9 mouse cellular contexts compared by ENCODE assay signal in genomic region chr3:59343026-59343425, GRCm38 (mm10). TPM values are rescaled to one million over a fixed set of nuclear protein-coding genes. Genes with fewer than 3 reads are reported as not detected.
DNase-seq lines count a peak whose midpoint lies in the region; ATAC-seq and TF ChIP-seq lines count a peak whose summit lies in the region.
"Had no signal": no experiment of that assay in that cellular context is flagged by ENCODE, and none has a peak within 500 bp of the region (broad histone marks: within the 10 kb centered on the region; RNA-seq: fewer than 3 reads in every experiment).

No protein-coding gene starts in this region.

- 52% methylated on average over 4 of the region's 4 CpGs for WGBS in heart, adult 2 months
- WGBS in intestine, postnatal 0 days: 62% methylated on average over 4 of the region's 4 CpGs

- H3K4me1 ChIP-seq in heart, adult 2 months (ENCODE audit: control insufficient read depth, insufficient read depth, low read length): peaks cover 1% of the 10 kb centered on the region; the same call in 1 of the 2 replicates
- no peaks in the 10 kb centered on the region for H3K4me1 ChIP-seq in intestine, postnatal 0 days (replicated peaks; ENCODE audit: control insufficient read depth, insufficient read depth, low read length)

- no peak for TF ChIP-seq EP300 in heart, adult 2 months (IDR thresholded peaks at IDR 0.05; ENCODE audit: insufficient read depth, low read depth, low read length)

- peak overlapping the region; percentile 52; the same call in 1 of the 2 replicates for H3K4me3 ChIP-seq in heart, adult 2 months
- peak overlapping the region; percentile 62; the same call in 1 of the 2 replicates for H3K4me3 ChIP-seq in intestine, postnatal 0 days (ENCODE audit: low read depth, low read length)

- TF ChIP-seq CTCF in heart, adult 2 months (IDR thresholded peaks at IDR 0.05): no peak
- no peak for TF ChIP-seq CTCF in intestine, postnatal 0 days (IDR thresholded peaks at IDR 0.05; ENCODE audit: low read depth)

- no peaks in the 10 kb centered on the region for H3K79me2 ChIP-seq in heart, adult 2 months (replicated peaks; ENCODE audit: control insufficient read depth, insufficient read depth, low read length)

- intact Hi-C loops in heart, adult 2 months (cut with DNase I): no loop called here

- H3K9ac ChIP-seq in heart, adult 2 months (ENCODE audit: low read depth, low read length): no peak overlapping the region
- H3K9ac ChIP-seq in intestine, postnatal 0 days (ENCODE audit: low read depth, low read length): no peak overlapping the region

- no peak for TF ChIP-seq POLR2A in heart, adult 2 months (IDR thresholded peaks at IDR 0.05; ENCODE audit: insufficient read depth, low read depth, low read length)

- no peak for ATAC-seq in intestine, postnatal 0 days
- no peak for ATAC-seq in CD4-positive, CD25-positive, alpha-beta regulatory T cell, adult 4 months

- H3K4me2 ChIP-seq in intestine, postnatal 0 days (replicated peaks; ENCODE audit: low read depth): peak overlapping the region; percentile 81

- no peaks in the 10 kb centered on the region for H3K36me3 ChIP-seq in heart, adult 2 months (ENCODE audit: control insufficient read depth, insufficient read depth, low read length)
- no peaks in the 10 kb centered on the region for H3K36me3 ChIP-seq in intestine, postnatal 0 days (ENCODE audit: control insufficient read depth, insufficient read depth)

- no peaks in the 10 kb centered on the region for H3K27me3 ChIP-seq in heart, adult 2 months (ENCODE audit: control insufficient read depth, insufficient read depth, low read length)
- no peaks in the 10 kb centered on the region for H3K27me3 ChIP-seq in intestine, postnatal 0 days (replicated peaks; ENCODE audit: control insufficient read depth, insufficient read depth, low read length)
- H3K27me3 ChIP-seq: Patski had no signal

- no peak overlapping the region for H3K27ac ChIP-seq in heart, adult 2 months
- no peak overlapping the region for H3K27ac ChIP-seq in intestine, postnatal 0 days (ENCODE audit: low read depth, low read length)

- no peaks in the 10 kb centered on the region for H3K9me3 ChIP-seq in intestine, postnatal 0 days (ENCODE audit: control insufficient read depth)

- peak; percentile 72 for DNase-seq in adipocyte (ENCODE audit: low spot score)
- DNase-seq in cerebellum, postnatal 14 days: peak; percentile 78 to 84
- DNase-seq in heart, adult 2 months: peak; percentile 34 to 63
- DNase-seq in lung, postnatal 4 days: peak; percentile 34 to 69
- DNase-seq in right cerebral cortex, adult 18-20 months: no peak
- DNase-seq in frontal cortex, postnatal 25 days (ENCODE audit: low spot score in 2 of 2): no peak

RNA-seq across cellular contexts. Expression of gene Igsf10, which starts 1.2 kb away (rescaled TPM):
- total RNA-seq in heart, adult 2 months (2021): 1 to 10 TPM; 1.2 to 2.4 TPM
- 0.68 and 1.3 TPM in 2 replicates for polyA plus RNA-seq in heart, adult 2 months (2012; rRNA removed)
- 2.8 and 3.3 TPM in 2 replicates for polyA plus RNA-seq in intestine, postnatal 0 days (2015; fragmentation: Nextera tagmentation; extraction: Ambion mirVana)
- polyA plus RNA-seq in CD4-positive, CD25-positive, alpha-beta regulatory T cell, adult 4 months (2017; shearing (Covaris generic)): not detected

Comparison
In these comparisons a context has a peak if more than half of its experiments do, and no peak if none do; other contexts are left out.
1. DNase-seq: peak in adipocyte (single experiment), cerebellum, postnatal 14 days (2 of 2), heart, adult 2 months (2 of 2) and lung, postnatal 4 days (2 of 2); none in right cerebral cortex, adult 18-20 months (single experiment) and frontal cortex, postnatal 25 days (0 of 2).